Mouse (Mus musculus): ENCODE results near the gene Lgi4.
A peak's percentile ranks its signal among the peaks of the same experiment; 100 is the strongest.

Lgi4 gene

GRCm38 (mm10) chr7:31077885-31078445, 18.8 kb downstream of the Lgi4 start:
- DNase-seq (ENCODE audit: low spot score): no peak

- DNase-seq (ENCODE audit: low spot score): no peak
Observed at GRCm38 (mm10) chr7:31079670-31080069, 20.5 kb downstream of the Lgi4 start.

GRCm38 (mm10) chr7:31080611-31081010, 21.5 kb downstream of the Lgi4 start:
- DNase-seq (ENCODE audit: low spot score): no peak

DNA sequence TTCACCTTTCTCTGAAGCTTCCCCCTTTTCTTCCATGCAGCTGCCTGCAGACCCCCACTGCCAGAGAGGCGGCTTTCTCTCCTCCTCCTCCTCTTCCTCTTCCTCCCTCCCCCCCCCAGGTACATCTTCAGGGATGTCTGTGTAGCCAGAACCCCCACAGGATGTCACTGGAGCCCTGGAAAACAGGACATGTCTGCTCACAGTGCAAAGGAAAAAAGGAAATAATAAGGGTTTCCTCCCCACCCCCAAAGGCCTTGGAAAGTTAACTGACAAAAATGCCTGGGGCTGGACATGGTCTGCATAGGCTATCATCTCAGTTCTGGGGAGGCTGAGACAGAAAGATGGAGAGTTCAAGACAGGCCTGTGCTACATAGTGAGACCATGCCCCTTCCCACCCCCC, 22.0 kb downstream of the Lgi4 start:
- no peak for DNase-seq (ENCODE audit: low spot score)

GRCm38 (mm10) chr7:31082106-31082505, 23.0 kb downstream of the Lgi4 start:
- DNase-seq (ENCODE audit: low spot score): no peak

GRCm38 (mm10) chr7:31082831-31083588, 23.9 kb downstream of the Lgi4 start:
- DNase-seq (ENCODE audit: low spot score): peak; percentile 51

GRCm38 (mm10) chr7:31084140-31084539, 25.0 kb downstream of the Lgi4 start:
- DNase-seq (ENCODE audit: low spot score): no peak

GRCm38 (mm10) chr7:31085171-31085570, 26.0 kb downstream of the Lgi4 start:
- no peak for DNase-seq (ENCODE audit: low spot score)

- DNase-seq (ENCODE audit: low spot score): no peak
Observed at GRCm38 (mm10) chr7:31086175-31086755, 27.1 kb downstream of the Lgi4 start.

- DNase-seq (ENCODE audit: low spot score): no peak
Observed at GRCm38 (mm10) chr7:31087262-31087661, 28.1 kb downstream of the Lgi4 start.

DNA sequence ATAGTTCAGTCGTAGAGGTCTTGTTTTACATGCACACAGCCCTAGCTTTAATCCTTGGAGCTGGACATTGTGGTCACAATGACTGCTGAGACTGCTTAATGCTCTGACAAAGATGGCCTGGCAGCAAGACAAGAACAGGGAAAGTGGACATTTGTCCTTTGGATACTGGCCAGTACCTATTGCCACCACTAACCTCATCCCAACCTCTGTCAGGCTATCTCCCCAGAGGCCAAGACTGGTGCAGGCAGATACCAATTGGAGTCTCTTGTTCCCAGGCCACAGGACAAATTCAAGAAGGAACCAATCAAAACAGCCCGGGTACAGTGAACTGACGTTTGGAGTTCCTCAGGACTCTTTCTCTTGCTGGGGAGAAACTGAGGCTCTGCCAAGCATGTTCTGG, 29.1 kb downstream of the Lgi4 start:
- DNase-seq (ENCODE audit: low spot score): no peak

DNA sequence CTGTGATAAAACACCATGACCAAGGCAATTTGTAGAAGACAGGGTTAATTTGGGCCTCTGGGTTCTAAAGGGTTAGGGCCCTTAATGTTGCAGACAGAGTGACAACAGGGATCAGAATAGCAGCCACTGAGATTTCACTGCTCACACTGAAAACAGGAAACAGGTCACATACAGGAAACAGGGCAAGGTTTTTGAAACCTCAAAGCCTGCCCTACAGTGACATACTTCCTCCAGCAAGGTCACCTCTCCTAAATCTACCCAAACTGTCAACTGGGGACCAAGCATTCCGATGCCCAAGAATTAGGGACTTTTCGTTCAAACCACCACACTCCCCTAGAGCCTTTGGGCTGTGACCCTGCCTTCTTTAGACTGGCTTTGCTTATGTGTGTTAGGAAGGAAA, 30.6 kb downstream of the Lgi4 start:
- DNase-seq (ENCODE audit: low spot score): no peak

DNA sequence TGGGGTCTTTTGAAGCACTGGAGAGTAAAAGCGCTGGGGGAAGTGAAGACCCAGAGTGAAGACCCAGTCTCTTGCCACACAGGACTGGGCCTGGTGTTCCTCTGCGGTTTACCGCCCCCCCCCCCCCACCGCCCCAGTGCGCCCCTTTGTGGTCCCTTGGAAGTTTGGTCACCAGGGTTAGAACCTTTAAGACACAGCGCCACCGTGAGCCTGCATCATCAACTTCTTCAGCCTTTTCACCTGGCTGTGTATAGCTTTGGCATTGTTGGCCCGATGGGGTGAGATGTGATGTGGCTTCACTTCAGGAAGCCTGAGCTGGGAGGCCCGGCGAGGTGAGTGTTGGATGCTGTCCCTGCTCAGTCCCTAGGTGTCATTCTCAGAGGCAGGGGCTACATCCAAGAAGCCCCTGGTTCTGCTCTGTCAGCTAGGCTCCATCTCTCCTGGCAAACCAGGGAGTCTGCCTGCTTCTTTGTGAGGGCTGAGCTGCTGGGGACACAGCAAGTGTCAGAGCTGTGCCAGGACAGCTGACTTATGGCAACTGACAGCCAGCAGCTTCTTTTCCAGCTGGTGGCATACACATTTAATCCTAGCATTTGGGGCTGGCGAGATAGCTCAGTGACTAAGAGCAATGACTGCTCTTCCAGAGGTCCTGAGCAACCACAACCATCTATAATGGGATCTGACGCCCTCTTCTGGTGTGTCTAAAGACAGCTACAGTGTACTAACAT, 35.8 kb downstream of the Lgi4 start:
- no peak for DNase-seq (ENCODE audit: low spot score)

GRCm38 (mm10) chr7:31096892-31097564, 37.9 kb downstream of the Lgi4 start:
- no peak for DNase-seq (ENCODE audit: low spot score)

DNA sequence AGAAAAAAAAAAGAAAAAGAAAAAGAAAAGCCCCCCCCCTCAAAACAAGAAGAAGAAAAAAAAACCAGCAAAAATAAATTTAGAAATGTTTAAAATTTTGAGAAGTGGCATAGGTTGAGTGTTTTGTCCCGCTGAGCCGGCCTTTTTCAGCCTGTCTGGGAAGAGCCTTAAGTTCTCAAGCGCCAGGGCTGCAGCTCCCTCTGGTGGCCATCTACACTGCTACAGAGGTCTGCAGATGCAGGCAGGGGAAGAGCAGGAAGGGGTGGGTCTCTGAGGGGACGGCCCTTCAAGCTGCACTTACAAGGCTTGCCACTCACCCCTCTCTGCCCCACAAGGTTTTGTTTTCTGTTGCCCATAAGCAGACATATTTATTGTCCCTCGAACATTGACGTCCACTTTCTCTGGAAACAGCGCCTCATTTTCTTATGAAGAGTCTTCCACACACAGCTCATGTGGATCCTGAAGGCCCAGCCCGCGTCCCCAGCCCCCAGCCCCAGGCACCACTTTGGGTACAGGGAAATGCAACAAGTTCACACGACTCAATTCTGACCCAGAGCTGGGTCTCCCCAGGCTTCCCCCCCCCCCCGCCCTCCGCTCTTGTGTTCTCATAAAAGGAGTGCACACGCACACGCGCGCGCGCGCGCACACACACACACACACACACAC, 38.6 kb downstream of the Lgi4 start:
- peak; percentile 89 for DNase-seq (ENCODE audit: low spot score)

DNA sequence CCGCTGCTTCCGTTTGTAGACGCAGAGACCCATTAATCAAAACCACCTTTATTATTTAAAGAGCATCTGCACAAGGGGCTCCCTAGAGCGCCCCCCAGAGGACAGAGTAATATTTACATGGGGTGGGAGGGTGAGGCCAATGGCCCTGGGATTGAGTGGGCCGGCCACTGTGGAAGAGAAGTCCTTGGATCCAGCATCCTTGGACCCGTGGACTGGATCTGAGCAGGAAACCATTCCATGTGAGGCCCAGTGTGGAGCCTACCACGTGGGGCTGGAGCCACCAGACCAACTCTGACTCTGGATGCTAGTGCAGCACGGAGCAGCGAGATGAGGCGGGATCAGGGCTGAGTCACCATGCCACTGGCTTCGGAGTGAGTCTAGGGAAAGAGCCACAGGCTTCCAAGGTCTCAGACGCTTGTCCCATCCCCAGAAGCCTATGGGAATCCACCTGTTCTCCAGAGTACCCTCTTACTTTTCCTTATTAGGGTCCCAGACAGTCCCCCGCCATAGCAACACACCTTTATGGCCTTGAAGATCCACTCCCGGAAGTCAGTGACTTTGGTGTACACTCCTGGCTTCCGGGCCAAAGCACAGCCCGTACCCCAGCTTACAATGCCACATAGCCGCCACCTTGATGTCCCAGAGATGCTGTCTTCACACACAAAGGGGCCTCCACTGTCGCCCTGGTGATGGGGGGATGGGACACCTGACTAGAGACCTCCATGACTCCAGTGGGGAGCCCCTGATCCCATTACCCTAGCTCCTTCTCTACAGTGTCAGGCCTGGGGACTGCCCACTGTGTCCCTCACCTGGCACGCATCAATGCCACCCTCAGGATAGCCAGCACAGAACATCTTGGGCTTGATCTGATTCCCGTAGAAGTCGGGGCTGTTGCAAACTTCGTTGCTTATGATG, 39.8 kb downstream of the Lgi4 start:
- DNase-seq (ENCODE audit: low spot score): no peak

DNA sequence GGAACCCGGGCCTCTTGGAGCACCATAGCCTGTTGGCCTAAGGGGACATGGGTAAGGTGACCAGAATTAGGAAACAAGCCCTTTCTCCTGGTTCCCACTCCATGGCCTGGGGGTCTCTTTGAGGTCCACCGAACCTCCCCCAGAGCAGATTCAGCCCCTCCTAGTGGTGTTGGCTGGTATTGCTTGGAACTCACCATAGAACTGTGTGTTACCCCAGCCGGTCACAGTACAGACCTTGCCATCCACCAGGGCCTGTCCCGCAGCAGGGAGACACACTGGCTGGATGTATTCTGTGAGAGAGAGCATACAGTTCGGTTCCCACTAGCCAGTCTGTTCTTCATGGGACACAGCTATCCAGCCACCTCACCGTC, 40.5 kb downstream of the Lgi4 start:
- DNase-seq (ENCODE audit: low spot score): no peak

- no peak for DNase-seq (ENCODE audit: low spot score)
Observed at GRCm38 (mm10) chr7:31100786-31101185, 41.6 kb downstream of the Lgi4 start.

DNA sequence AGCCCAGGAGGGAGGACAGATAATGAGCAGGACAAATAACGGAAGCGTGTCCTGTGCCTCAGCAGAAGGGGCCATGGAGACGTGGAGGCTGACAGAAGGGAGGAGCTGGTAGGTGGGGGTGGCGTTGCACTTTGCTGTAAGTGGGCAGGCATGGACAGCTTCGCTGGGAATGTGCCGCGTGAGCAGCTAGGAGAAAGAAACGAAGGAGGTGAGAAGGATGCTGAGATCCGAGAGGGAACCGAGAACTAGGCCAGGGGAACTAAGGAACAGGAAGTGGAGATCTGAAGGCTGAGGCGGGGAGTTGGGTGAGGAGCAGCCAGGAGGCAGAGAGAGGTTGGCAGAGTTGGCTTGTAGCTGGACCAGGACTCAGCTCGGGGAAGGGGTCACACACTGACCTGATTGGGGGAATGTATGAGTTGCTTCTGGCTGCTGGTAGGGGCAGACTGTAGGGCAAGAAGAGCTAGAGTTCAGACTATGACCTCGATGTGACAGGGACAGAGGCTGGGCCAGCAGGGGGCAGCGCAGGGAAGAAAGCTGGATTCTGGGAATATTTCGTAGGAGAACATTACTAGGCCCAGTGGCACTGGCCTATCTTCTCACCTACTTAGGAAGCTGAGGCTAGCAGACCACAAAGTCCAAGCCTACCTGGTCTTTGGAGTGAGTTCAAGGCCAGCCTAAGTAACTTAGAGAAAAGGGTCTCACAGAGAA, 46.1 kb downstream of the Lgi4 start:
- DNase-seq (ENCODE audit: low spot score): peak; percentile 55

GRCm38 (mm10) chr7:31106166-31106565, 47.0 kb downstream of the Lgi4 start:
- DNase-seq (ENCODE audit: low spot score): no peak
